Mouse (Mus musculus) megakaryocyte, embryonic 14.5 days (primary cell): ENCODE results near the gene Rora.

Source experiments
- FLI1 ChIP-seq: IDR thresholded peaks from 2 replicates; pipeline ENCODE4 v1.6.1; 2012; ENCODE audit warnings: low read length, inconsistent platforms, mixed read lengths
- GATA1 ChIP-seq: IDR thresholded peaks from 3 replicates; pipeline ENCODE4 v1.6.1; 2012; ENCODE audit warnings: mixed read lengths, low read length, inconsistent platforms, borderline replicate concordance

- TF ChIP-seq GATA1, result no peak
- no peak for TF ChIP-seq FLI1
Observed at GRCm38 (mm10) chr9:69294856-69295255, 641.3 kb downstream of the Rora start.
